Mouse (Mus musculus) right cerebral cortex, postnatal 14 days (tissue): ENCODE measurements around the gene Npr3.
"Not testable (repeated sequence)": the region's sequence is repeated elsewhere in the genome, so short reads cannot be mapped to it uniquely, and the experiment has no call there.

Experiments
- DNase-seq: peaks from one replicate; pipeline ENCODE4 v3.0.0; 2022

Gene Npr3

DNA sequence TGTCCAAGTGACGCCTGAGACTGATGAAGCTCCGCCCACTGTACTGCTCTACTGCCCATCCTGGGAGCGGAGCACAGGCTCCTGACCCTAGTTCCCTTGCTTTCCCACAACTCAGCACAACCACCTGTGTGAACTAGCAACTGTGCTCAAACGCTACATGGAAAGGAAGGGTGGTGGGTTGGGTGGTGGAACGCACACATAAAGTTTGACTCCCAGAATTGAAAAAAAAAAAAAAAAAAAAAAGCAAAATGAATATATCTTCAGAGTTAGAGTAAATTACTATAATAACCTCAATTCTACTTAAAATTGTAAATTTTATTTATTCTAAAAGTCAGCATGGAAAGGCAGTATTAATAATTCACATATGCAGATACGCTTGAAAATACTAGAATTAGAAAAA lies 25.3 kb downstream of the Npr3 start:
- DNase-seq: no peak

DNA sequence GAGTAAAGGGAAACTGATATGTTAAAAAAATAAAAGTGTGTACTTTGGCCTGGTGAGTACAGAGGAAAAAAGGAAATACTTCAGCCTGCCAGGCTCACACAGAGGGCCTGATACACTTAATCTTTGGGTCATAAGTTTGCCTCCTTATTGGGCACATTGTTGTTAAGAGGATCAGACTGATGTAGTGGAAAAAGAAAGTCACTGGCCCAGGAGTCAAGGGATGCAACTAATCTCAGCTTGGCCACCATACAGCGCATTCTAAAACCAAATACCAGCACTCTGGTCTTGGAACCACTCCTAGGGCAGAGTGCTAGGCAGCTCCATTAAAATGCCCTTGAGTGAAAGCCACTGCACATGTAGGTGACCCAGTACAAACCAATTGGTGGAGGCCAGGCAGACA lies 28.8 kb downstream of the Npr3 start:
- no peak for DNase-seq

DNA sequence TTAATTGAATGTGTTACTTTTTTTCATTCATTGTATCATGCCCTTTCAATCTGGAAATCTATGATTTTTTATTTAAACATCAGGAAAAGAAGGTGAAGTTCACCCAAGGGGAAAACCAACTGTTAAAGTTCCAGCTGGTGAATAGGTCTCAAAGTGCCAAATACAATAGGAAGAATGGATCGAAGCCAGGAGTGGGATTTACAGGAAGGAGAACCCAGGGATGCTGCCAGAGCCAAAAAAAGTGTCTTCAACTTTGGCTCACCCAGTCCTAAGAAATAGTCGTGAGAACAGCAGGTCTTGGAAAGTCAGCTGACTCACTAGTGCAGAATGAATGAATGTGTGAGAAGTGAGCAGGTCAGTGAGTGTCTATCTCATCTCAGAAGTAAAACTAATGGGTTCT lies 29.8 kb downstream of the Npr3 start:
- no peak for DNase-seq

DNA sequence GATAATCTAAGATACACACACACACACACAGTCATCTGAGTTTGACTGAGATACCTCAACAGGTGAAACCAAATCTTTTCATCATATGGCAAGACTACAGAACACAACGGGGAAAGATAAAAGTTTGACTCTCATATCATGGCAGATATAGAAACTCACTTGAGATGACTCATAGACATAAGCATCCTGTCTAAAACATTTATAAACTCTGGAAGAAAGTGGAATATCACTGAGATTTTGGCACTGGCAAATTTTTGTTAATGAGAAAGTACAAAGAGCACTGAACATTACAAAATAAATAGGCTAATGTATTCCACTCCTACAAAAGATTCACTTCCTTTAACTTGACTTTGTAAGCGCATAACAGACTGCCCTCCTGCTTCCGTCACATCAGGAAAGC lies 40.2 kb downstream of the Npr3 start:
- DNase-seq: no peak

DNA sequence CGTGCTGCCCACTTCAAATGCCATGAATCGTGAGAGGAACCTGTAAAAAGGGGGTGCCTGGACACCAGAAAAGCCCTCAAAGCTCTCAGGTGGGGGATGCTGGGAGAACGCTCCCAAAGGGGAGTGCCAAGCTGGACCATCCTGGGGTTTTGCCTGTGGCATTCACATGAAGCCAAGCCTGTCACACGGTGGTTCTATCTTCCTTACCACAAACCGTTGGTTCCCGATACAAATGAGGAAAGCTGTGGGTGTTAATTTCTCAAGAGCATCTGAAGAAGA lies 43.6 kb downstream of the Npr3 start:
- DNase-seq: no peak

DNA sequence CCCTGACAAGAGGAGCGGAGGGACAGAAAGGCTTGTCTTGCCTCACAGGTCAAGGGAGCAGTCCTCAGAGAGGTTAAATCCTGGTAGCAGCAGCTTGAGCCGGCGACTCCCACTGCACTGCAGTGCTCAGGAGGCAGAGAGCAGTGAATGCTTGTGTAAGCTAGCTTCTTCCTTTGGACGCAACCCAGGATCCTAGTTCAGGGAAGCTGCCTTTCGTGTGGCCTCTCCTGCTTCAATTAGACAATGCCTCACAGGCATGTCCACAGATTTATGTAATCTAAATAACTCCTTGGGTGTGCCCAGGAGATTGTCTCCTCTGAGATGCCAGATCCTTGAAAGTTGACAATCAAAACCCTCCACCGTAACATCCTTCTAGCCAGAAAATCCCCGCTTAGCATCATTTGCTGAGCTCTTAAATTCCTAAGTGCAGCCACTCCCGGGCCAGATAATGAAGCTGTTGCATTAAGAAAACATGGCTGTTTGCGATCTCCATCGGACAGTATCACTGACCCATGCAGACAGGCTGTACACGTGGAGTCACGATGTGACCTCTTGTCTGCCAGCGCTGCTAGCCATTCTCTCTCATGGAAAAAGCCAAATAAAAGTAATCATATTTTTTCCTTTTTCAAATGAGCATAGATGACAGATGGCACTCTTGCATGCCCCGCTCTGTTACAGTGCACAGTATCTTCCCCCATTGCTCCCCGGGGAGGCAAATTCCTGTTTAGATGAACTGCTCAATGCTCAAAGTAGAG lies 44.1 kb downstream of the Npr3 start:
- no peak for DNase-seq

DNA sequence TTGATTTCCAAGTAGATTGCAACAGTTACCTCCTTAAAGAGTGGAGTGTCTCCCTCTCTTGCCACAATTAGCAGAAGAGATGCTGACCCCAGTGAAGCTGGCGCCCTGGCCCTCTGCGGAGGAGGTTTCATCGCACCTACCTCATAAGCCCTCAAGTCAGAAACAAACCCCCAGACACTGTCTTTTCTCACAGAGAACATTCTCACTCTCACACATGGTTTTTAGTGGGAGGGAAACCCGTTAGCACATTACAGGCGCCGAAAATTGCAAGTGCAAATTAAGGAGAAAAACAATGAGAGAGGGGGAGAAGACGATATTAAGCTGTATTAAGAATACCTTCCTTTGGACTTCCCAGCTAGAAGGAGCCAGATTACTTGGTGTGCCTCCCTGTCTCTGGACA lies 44.8 kb downstream of the Npr3 start:
- no peak for DNase-seq

DNA sequence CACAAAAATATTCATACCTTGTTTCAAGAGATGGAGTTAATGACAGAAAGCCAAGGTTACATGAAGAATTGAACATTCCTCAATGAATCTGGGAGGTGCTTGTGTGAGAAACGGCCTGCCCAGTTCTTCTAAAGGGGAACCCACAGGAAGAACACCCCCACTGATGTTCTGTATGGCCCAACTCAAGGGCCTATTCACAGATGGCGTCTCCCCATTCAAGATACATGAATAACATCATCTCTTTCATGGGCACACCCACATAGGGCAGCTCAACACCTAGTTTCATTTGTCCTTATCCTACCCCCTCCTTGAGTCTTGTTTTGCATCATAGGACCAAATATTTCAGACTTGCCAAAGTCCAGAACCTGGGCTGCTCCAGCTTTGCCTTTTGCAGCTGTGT lies 46.8 kb downstream of the Npr3 start:
- DNase-seq: no peak

DNA sequence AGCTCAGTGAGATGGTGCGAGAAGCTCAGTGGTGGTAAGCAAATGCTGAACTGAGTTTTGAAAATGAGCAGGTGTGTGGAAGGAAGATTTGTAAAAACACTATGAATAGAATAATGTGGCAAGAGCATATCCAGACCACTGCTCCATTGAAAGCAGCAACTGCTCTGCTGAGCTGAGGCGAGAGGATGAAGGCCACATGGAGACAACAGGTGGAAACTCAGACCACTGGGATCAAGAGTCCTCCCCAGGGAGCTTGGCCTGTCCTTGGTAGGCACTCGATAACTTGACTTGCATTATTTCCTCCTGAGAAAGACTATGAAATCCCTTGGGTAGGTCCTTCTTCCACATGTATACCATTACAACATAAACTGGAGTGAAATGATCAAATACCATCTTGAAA lies 47.3 kb downstream of the Npr3 start:
- DNase-seq: no peak

DNA sequence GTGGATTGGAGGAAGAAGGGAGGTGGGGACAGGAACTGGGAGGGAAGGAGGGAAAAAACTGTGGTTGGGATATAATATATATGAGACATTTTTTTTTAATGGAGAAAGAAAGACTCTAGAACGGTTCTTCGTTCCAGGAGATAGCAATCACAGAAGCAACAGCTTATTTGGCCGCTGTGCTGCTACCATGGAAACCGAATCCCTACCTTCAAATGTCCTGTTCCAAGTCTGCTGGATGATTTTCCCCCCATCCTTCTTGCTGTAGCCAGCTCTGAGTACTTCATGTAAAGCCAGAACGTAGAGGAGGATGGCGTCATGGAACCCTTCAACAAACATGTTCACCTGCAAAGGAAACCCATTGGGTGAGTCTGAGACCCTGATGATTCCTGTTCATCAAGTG lies 48.7 kb downstream of the Npr3 start:
- DNase-seq: no peak

DNA sequence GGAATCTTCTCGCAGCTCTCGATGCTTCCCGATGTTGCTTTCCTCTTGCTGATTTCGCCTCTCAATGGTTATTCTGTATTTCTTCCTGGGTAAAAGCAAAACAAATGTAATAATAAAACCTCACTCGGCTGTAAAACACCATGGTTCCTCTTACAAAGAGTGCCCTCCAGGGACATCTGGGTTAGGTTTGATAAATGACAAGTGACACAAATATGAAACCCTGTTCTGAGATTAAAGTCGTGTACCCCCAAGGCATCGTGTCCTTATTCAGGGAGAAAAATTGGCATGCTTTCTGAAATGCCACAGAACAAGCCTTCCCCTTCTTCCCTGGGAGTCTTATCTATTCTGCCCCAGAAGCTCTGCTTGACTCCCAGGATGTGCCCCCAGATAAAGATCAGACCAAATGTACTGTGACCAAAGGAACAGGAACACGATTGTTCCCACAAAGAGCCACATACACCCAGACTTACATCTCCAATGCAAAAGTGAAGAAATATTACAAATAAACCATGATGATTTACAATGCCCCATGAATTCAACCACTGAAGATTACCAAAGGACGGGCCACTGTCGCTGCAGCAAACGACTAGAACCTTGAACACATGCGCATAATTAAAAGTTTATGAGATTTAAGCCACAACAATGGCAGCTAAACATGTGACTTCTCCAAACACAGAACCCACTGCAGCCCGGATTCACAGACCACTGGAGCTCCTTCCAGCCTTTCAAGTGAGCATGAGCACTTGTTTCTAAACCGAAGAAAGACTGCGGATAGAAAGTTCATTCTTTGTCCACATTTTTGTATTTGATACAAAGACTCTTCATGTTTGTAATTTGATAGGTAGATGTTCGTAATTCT lies 61.7 kb downstream of the Npr3 start:
- no peak for DNase-seq

DNA sequence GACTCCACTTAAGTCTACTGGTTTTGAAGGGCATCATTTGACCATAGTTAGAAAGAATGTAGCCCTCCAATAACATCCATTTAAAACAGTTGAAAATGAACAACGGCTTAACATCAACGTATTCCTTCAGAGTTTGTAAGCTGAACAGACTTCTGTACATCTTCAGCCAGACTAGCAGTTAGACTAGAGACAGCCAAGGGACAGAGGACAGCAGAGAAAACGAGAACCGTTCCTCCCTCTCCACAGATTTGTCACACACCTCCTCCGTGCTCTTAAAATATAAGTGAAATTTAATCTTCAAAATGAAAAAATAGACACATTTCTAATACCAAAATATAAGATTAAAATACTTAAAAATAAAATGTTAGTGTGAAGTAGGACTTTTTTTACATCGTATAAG lies 63.0 kb downstream of the Npr3 start:
- DNase-seq: no peak

DNA sequence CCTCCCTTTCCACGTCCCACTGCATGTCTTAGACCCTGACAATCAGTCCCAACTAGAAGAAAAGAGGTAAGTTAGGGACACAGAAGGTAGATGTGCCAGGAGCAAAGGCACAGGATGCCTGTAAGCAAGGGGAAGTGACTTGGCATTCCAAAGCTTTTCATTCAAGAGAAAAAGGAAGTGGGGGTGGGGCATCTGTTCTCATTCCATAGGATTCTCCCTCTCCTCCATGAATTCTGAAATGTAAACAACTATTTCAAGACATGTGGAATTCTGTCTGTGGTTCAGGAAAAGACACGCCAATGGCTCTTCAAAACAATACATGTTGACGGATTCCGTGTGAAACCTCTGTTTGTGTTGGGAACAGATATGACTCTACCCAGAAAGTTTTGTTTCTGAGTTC lies 65.3 kb downstream of the Npr3 start:
- no peak for DNase-seq

DNA sequence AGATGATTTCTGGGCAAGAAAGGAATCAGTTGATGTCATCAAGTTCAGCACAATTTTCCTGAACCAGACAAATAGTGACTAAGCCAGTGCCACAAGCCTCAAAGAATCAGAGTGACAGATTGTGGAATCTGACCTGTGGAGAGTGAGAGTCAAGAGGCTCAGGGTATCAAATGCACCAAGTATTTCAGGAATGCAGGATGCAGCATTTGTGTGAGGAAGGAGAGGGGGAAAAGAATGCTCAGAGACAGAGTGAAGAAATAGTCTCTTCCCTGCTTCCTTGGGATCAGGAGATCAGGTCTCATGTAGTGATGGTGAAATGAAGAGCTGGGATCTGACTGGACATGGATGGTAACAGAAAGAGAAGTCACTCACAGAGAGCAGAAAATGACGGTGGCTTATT lies 71.2 kb downstream of the Npr3 start:
- no peak for DNase-seq

DNA sequence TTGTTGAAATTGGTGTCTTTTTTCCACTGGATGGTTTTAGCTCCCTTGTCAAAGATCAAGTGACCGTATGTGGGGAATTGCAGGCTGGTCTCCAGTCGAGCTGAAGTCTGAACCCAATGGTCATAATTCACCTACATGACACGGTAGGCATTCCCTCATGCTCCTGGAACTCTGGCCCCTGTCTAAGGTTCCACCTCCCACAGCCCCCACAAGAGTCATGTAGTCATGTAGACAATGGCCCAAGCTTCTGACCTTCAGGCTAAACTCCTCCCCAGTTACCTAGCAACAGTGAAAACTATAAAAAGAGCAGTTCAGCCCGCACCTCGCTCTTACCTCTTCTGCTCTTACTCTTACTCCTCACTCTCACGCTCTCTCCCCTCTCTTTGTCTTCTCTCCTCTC lies 84.7 kb downstream of the Npr3 start:
- not testable (repeated sequence) for DNase-seq

DNA sequence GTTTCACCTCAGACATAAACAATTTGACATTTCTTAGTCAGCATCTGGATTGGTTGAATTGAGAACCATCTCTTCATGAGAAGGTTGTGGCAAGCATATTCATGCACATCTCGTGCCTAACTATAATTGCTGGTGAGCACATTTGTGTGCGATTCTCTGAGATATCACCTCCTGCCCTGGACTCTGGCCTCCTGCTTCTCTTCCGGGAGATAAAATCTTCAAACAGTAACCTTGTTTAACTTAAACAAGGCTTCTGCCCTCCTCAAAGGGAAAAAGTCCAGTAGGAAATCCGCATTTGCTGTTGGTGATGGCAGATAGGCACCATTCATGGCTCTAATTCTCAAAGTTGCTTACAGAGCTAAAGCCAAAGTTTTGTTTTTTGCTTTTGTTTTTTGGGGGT lies 91.5 kb downstream of the Npr3 start:
- DNase-seq: no peak

DNA sequence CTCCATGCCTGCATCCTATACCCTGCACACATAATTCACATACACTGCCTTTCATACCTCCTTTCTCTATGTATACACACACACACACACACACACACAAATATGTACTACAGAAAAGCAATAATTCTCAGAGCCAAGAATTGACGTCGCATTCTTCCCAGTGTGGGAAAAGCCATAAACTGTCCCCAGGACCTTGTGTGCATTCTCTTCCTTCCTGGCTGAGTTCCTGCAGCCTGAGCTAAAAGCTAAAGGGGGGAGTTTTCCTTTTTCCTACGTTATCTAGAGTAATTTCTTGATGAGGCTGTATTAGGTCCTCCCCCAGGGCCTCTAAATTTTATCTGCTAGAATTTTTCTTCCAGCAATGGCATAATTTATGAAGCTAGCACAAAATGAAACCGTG lies 103.5 kb downstream of the Npr3 start:
- DNase-seq: no peak

DNA sequence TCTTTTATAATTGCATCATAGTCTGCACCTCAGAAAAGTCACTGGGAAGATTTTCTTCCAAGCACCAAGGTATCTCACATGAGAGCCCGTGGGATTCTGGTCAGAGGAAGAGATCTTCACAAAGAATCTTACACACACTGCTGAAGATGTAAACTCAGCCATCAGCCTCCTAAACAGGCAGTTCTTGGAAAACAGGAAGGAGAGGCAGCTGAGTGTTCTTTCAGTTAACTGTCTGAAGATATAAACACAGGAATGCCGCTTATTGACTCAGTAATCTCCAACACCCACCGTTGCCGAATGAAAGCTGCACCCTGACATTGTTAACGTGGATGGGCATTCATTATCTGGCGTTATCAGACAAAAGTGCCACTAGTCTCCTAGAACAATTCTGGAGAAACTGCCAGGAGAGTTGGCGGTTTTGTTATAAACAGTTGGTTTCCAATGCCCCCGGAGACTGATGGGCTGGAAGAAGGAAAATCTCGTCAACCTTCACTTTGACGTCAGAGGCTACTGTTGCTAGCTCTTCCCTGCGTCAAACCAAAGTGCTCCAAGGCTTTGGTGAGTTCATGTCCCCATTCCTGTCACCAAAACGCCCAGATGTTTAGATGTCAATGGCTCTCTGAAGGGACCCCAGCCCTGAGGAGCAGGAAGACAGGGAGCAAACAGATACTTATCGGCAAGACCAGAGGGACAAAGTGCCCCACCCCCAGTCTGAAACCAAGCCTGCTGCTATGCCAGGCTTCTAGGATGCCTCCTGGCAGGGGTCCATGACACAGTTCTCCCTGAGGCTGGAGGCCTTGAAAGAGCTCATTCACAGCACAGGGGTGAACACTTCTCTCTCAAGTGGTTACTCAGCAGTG lies 105.0 kb downstream of the Npr3 start:
- peak; percentile 54 for DNase-seq

DNA sequence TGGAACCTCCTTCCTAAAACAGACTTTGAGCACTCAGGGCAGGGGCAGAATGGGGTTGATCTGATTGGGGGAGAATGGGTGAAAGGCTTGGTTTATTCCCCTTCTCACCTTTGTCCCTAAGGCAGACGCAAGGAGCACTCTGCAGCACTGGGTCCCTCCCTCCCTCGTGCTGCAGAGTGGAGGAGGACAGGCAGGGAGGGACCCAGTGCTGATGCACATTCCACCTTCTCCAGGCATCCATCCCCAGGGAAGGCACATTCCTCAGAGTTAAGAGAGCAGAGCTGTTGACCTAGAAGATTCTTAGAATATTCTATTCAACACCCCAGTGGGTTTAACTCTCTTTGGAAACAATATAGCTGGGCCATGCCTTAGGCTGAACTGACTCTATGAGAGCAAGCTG lies 112.5 kb downstream of the Npr3 start:
- no peak for DNase-seq
